Mouse (Mus musculus): ENCODE measurements at regions not wholly inside any gene's neighbourhood (a gene's known extent, or its start where the extent isn't known, plus 50 kb on each side); places are given as distances from the start of the nearest gene placed in this dataset.

GRCm38 (mm10) chr4:81897451-81897850 lies 454.8 kb upstream of the Mpdz start:
- DNase-seq (ENCODE audit: low spot score in 2 of 2) = no peak

DNA sequence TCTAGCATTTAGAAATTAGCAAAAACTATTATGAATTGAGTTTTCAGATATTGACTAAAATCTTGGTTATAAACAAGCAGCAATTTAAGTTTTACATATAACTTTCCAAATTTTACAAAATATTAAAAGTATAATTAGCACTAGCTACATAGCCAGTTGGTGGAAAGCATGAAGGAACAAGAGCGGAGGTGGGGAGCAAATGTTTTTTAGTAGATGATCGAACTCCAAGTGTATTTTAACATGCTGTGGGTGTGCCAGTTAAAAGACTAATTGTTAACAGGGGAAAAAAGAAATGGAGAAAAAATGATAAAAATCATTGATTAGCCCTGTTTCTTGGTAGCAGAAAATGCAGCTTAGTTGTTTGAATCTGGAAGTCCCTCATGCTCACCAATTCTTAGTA lies 426.3 kb upstream of the Mpdz start:
- DNase-seq (ENCODE audit: low spot score in 2 of 2) = no peak

- DNase-seq (ENCODE audit: low spot score in 2 of 2) = no peak
Observed at GRCm38 (mm10) chr4:81841642-81842494, 399.3 kb upstream of the Mpdz start.

DNA sequence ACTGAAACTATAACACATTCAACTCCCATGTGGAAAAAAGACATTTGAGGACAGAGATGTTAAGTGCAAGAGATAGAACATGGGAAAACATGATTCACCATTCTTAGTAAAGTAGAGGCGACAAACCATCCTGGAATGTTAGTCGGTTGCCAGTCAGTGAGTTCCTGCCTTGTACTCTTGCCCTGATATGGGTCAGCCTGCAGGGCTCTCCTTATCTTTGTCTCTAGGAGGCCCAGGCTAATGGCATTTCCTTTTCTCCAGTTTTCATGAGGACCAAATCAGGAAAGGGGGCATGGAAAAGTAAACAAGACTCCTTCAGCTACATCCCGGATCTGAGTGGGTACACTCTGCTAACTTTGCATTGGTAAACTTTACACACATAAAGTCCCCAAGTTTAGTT lies 387.4 kb upstream of the Mpdz start:
- DNase-seq (ENCODE audit: low spot score in 2 of 2) = no peak

GRCm38 (mm10) chr4:81827453-81827852 lies 384.8 kb upstream of the Mpdz start:
- no peak for DNase-seq (ENCODE audit: low spot score in 2 of 2)

DNA sequence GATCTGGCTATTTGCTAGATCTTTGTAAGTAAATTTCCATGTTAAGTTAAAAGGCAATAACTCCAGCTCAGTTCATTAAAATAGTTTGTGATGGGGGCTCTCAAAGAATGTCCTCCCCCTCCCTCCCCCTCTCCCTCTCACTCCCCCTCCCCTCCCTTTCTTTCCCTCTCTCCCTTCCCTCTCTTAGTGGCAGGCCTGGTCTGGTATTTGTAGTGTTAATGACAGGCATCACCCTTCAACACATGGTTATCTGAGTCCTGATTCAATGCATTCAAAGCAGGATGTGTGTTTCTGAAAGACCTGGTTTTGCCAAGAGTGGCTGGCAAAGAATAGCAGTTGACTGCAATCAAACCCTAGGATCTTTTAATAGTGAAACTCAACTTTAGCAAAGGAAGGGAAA lies 383.4 kb upstream of the Mpdz start:
- DNase-seq (ENCODE audit: low spot score in 2 of 2) = no peak

DNA sequence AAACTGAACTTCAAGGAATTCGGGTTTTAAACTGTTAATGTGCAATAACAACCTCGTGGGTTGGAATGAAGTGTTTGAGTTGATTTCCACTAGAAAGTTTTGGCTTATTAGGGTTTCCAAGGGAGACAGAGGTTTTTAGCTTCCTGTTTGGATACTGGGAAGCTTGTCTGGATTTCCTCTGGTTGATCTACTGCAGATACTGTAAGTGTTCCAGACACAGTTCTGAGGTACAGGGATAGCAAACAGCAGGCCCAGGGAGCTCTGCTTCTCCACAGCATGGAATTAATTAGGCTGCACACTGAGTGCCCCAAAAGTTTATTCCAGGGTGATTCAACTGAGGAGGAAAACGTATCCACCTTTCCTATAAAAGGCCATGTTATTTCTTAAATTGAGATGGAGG lies 381.0 kb upstream of the Mpdz start:
- DNase-seq (ENCODE audit: low spot score in 2 of 2) = no peak

- DNase-seq (ENCODE audit: low spot score in 2 of 2) = no peak
Observed at GRCm38 (mm10) chr4:81789274-81789673, 346.7 kb upstream of the Mpdz start.

- no peak for DNase-seq (ENCODE audit: low spot score in 2 of 2)
Observed at GRCm38 (mm10) chr4:81788636-81789035, 346.0 kb upstream of the Mpdz start.

GRCm38 (mm10) chr4:81781971-81782370 lies 339.4 kb upstream of the Mpdz start:
- DNase-seq (ENCODE audit: low spot score in 2 of 2) = no peak

GRCm38 (mm10) chr4:81766705-81767104 lies 324.1 kb upstream of the Mpdz start:
- DNase-seq (ENCODE audit: low spot score in 2 of 2) = no peak

- peak in 1 of 2 experiments; percentile 21 for DNase-seq (ENCODE audit: low spot score in 2 of 2)
Observed at GRCm38 (mm10) chr4:81764026-81764867, 321.6 kb upstream of the Mpdz start.

GRCm38 (mm10) chr4:81763311-81764025 lies 320.9 kb upstream of the Mpdz start:
- DNase-seq (ENCODE audit: low spot score in 2 of 2) = no peak

- no peak for DNase-seq (ENCODE audit: low spot score in 2 of 2)
Observed at GRCm38 (mm10) chr4:81762592-81763229, 320.1 kb upstream of the Mpdz start.

GRCm38 (mm10) chr4:81757905-81758304 lies 315.3 kb upstream of the Mpdz start:
- DNase-seq (ENCODE audit: low spot score in 2 of 2) = no peak

- peak in 1 of 2 experiments; percentile 14 for DNase-seq (ENCODE audit: low spot score in 2 of 2)
Observed at GRCm38 (mm10) chr4:81744629-81745509, 302.3 kb upstream of the Mpdz start.

GRCm38 (mm10) chr4:81743978-81744628 lies 301.5 kb upstream of the Mpdz start:
- no peak for DNase-seq (ENCODE audit: low spot score in 2 of 2)

GRCm38 (mm10) chr4:81742536-81743459 lies 300.2 kb upstream of the Mpdz start:
- no peak for DNase-seq (ENCODE audit: low spot score in 2 of 2)

GRCm38 (mm10) chr4:81734391-81734790 lies 291.8 kb upstream of the Mpdz start:
- no peak for DNase-seq (ENCODE audit: low spot score in 2 of 2)

Measured in urinary bladder, postnatal 36 days (tissue).